Mouse (Mus musculus): ENCODE measurements around the gene Arid4a.

Arid4a gene

GRCm38 (mm10) chr12:71015363-71016210, at the start of gene Arid4a:
Gene Arid4a, plus strand, starts transcription at chr12:71015990.
- DNase-seq (ENCODE audit: low spot score in 2 of 2): peak; percentile 99 to 100

GRCm38 (mm10) chr12:70967581-70967980, 48.2 kb upstream of the Arid4a start:
- no peak for DNase-seq (ENCODE audit: low spot score in 2 of 2)

- DNase-seq (ENCODE audit: low spot score in 2 of 2): peak; percentile 87
These were observed 47.5 kb upstream of the Arid4a start for GRCm38 (mm10) chr12:70968141-70968790.

GRCm38 (mm10) chr12:70968791-70969307, 46.9 kb upstream of the Arid4a start:
- peak; percentile 90 for DNase-seq (ENCODE audit: low spot score in 2 of 2)

- DNase-seq (ENCODE audit: low spot score in 2 of 2): peak; percentile 75 to 84
These were observed 46.2 kb upstream of the Arid4a start for GRCm38 (mm10) chr12:70969485-70970184.

GRCm38 (mm10) chr12:70973831-70974230, 42.0 kb upstream of the Arid4a start:
- DNase-seq (ENCODE audit: low spot score in 2 of 2): no peak

- peak; percentile 95 to 96 for DNase-seq (ENCODE audit: low spot score in 2 of 2)
These were observed 41.1 kb upstream of the Arid4a start, which contains the start of gene Psma3 for GRCm38 (mm10) chr12:70974441-70975266. Gene Psma3, plus strand, starts transcription at chr12:70974621.

GRCm38 (mm10) chr12:70975406-70975805, 40.4 kb upstream of the Arid4a start:
- no peak for DNase-seq (ENCODE audit: low spot score in 2 of 2)

- no peak for DNase-seq (ENCODE audit: low spot score in 2 of 2)
These were observed 39.9 kb upstream of the Arid4a start for GRCm38 (mm10) chr12:70975891-70976290.

GRCm38 (mm10) chr12:70978345-70978744, 37.4 kb upstream of the Arid4a start:
- DNase-seq (ENCODE audit: low spot score in 2 of 2): no peak

GRCm38 (mm10) chr12:70984855-70985550, 30.8 kb upstream of the Arid4a start:
- DNase-seq (ENCODE audit: low spot score in 2 of 2): no peak

GRCm38 (mm10) chr12:70997225-70997624, 18.6 kb upstream of the Arid4a start:
- no peak for DNase-seq (ENCODE audit: low spot score in 2 of 2)

GRCm38 (mm10) chr12:70999423-70999903, 16.3 kb upstream of the Arid4a start:
- peak in 1 of 2 experiments; percentile 42 for DNase-seq (ENCODE audit: low spot score in 2 of 2)

GRCm38 (mm10) chr12:71000344-71000743, 15.4 kb upstream of the Arid4a start:
- DNase-seq (ENCODE audit: low spot score in 2 of 2): no peak

- DNase-seq (ENCODE audit: low spot score in 2 of 2): no peak
These were observed 14.3 kb upstream of the Arid4a start for GRCm38 (mm10) chr12:71001456-71001855.

- no peak for DNase-seq (ENCODE audit: low spot score in 2 of 2)
These were observed 11.9 kb upstream of the Arid4a start for GRCm38 (mm10) chr12:71003760-71004426.

GRCm38 (mm10) chr12:71006141-71006540, 9.6 kb upstream of the Arid4a start:
- no peak for DNase-seq (ENCODE audit: low spot score in 2 of 2)

- DNase-seq (ENCODE audit: low spot score in 2 of 2): no peak
These were observed 8.9 kb upstream of the Arid4a start for GRCm38 (mm10) chr12:71006901-71007300.

- no peak for DNase-seq (ENCODE audit: low spot score in 2 of 2)
These were observed 6.0 kb upstream of the Arid4a start for GRCm38 (mm10) chr12:71009769-71010168.

- DNase-seq (ENCODE audit: low spot score in 2 of 2): peak; percentile 36 to 48
These were observed 886 bp upstream of the Arid4a start for GRCm38 (mm10) chr12:71014845-71015362.
